Mouse (Mus musculus) megakaryocyte, embryonic 14.5 days (primary cell): Measurements from ENCODE around the gene Tbc1d4.

ENCODE experiments used
- FLI1 ChIP-seq: IDR thresholded peaks from 2 replicates; pipeline ENCODE4 v1.6.1; 2012; ENCODE audit warnings: low read length, inconsistent platforms, mixed read lengths
- GATA1 ChIP-seq: IDR thresholded peaks from 3 replicates; pipeline ENCODE4 v1.6.1; 2012; ENCODE audit warnings: mixed read lengths, low read length, inconsistent platforms, borderline replicate concordance

DNA sequence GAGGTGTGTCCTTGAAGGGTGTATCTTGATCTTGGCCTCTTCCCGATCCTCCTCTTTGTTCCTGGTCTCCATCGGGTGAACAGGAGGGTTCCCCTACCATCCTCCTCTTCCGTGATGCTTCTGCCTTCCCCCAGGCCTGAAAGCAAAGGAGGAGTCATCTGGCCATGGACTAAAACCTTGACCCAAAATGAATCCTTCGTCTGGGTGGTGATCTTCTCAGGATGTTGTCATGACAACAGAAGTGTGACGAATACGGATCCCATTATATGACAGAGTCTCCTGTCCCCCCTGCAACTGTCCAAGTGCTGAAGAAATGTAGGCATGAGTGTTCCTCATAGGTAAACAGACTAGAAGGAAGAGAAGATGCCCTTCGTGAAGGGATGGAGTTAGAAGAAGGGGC lies 15.7 kb downstream of the Tbc1d4 start:
- TF ChIP-seq GATA1 (no peak), FLI1 (no peak)
